Mouse (Mus musculus) heart, embryonic 12.5 days (tissue): ENCODE measurements around the gene Thada. TPM values are rescaled to one million over a fixed set of nuclear protein-coding genes. Genes with fewer than 3 reads are reported as not detected.

Experiments used
- ATAC-seq: fragments of 200-750 bp; cut with Nextera tagmentation; 2 replicates; pipeline ENCODE4 v1.8.0; 2017; ENCODE audit warnings: moderate TSS enrichment, moderate library complexity; ENCODE audit not compliant: insufficient number of reproducible peaks, low FRiP score
- H3K27ac ChIP-seq: fragments of 300-500 bp; sonication (generic); 2 replicates; pipeline ENCODE4 v1.5.1; 2016; ENCODE audit warnings: mild to moderate bottlenecking, moderate library complexity; ENCODE audit not compliant: poor library complexity, severe bottlenecking
- H3K27me3 ChIP-seq: fragments of 300-500 bp; sonication (generic); replicated peaks from 2 replicates; pipeline ENCODE4 v1.6.1; 2016; ENCODE audit warnings: mild to moderate bottlenecking, moderate library complexity
- H3K36me3 ChIP-seq: fragments of 300-500 bp; sonication (generic); 2 replicates; pipeline ENCODE4 v1.6.1; 2016; ENCODE audit warnings: mild to moderate bottlenecking, moderate library complexity
- H3K4me1 ChIP-seq: fragments of 300-500 bp; sonication (generic); replicated peaks from 2 replicates; pipeline ENCODE4 v1.6.1; 2016; ENCODE audit warnings: mild to moderate bottlenecking
- H3K4me2 ChIP-seq: fragments of 300-500 bp; sonication (generic); 2 replicates; pipeline ENCODE4 v1.6.1; 2016; ENCODE audit warnings: mild to moderate bottlenecking, moderate library complexity
- H3K4me3 ChIP-seq: fragments of 300-500 bp; sonication (generic); 2 replicates; pipeline ENCODE4 v1.5.1; 2016; ENCODE audit warnings: mild to moderate bottlenecking
- H3K9ac ChIP-seq: fragments of 300-500 bp; sonication (generic); 2 replicates; pipeline ENCODE4 v1.6.1; 2016; ENCODE audit warnings: mild to moderate bottlenecking, moderate library complexity
- H3K9me3 ChIP-seq: fragments of 300-500 bp; sonication (generic); replicated peaks from 2 replicates; pipeline ENCODE4 v1.6.1; 2016; ENCODE audit warnings: mild to moderate bottlenecking, moderate library complexity
- WGBS: fragments of 180-500 bp; shearing (Covaris S2); methylation state at CpG from one replicate; pipeline ENCODE4 v1.1.7; 2016; 5-methylcytosine and 5-hydroxymethylcytosine counted together
- polyA plus RNA-seq: library from polyadenylated mRNA; unstranded; fragments of >200 nt; fragmentation: Nextera tagmentation; extraction: Ambion mirVana; gene quantifications from 2 replicates; pipeline ENCODE4 v1.2.1, GENCODE M21; 2016

Gene Thada
- polyA plus RNA-seq, 1 experiment from 2014 or later = 6.4 TPM

DNA sequence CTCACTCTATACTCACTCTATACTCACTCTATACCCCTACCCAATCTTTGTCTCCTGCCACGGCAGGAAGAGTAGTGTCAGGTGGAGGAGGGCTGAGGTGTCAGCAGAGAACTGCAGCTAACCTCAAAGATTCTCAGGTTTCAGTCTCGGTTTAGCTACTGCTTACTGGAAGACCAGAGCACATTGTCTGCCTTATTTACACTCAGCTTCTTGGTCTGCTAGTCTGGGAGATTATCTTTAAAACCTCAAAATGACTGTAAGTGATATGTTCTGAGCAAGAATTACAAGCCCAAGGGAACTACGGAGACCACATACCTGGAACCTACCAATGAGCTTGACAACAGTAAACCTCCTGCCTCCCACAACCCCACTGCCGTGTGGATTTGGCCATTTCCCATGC, 31.0 kb downstream of the Thada start:
- no peaks in the 10 kb centered on the region for H3K9me3 ChIP-seq
- 80% methylated on average over 4 of the region's 4 CpGs for WGBS
- no peaks in the 10 kb centered on the region for H3K4me1 ChIP-seq
- H3K27me3 ChIP-seq = no peaks in the 10 kb centered on the region
- no peak overlapping the region for H3K4me2 ChIP-seq
- no peak overlapping the region for H3K4me3 ChIP-seq
- H3K9ac ChIP-seq = no peak overlapping the region
- no peak overlapping the region for H3K27ac ChIP-seq
- H3K36me3 ChIP-seq = peaks cover 83% of the 10 kb centered on the region
- no peak for ATAC-seq

DNA sequence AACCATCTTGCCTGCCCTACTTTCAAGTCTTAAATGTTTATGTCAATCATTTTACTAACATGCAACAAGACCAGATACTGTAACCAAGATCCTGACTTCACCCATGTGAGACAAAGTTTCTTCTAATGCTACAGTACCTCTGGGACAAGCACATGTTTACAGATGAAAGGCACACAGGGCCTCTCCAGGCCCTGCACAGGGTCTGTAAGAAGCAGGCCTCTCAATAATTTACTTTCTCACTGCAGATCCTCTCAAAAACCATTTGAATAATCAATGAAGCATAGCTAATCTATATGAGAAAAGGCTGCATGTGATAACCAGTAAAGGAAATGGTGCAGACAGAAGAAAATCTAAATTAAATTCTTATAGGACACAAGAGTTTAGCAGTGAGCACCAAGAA, 31.8 kb downstream of the Thada start:
- no peaks in the 10 kb centered on the region for H3K4me1 ChIP-seq
- no peaks in the 10 kb centered on the region for H3K27me3 ChIP-seq
- H3K36me3 ChIP-seq = peaks cover 83% of the 10 kb centered on the region
- no peak for ATAC-seq
- no peak overlapping the region for H3K4me2 ChIP-seq
- H3K4me3 ChIP-seq = no peak overlapping the region
- H3K27ac ChIP-seq = no peak overlapping the region
- no peak overlapping the region for H3K9ac ChIP-seq
- no peaks in the 10 kb centered on the region for H3K9me3 ChIP-seq

DNA sequence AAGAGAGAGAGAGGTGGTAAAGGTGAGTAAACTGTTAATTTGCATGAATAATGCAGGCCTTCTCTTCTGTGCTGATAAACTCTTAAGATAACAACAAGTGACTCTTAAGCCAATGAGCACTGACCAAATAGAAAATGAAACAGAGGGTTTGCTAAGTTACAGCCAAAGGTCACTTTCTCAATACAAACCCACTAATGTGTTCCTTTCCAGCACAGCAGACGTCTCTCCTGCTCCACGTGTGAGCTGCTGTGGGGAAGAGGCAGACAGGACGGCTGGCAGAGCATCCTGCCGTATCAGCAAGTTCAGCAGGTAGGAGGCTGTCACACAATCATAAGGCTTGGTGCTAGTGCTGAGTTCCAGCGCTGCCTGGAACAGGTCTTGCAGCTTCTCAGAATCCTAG, 34.0 kb downstream of the Thada start:
- H3K4me1 ChIP-seq = no peaks in the 10 kb centered on the region
- H3K9me3 ChIP-seq = no peaks in the 10 kb centered on the region
- H3K9ac ChIP-seq = no peak overlapping the region
- H3K36me3 ChIP-seq = peaks cover 80% of the 10 kb centered on the region
- no peak overlapping the region for H3K27ac ChIP-seq
- ATAC-seq = no peak
- H3K27me3 ChIP-seq = no peaks in the 10 kb centered on the region
- no peak overlapping the region for H3K4me3 ChIP-seq
- 75% methylated on average over 5 of the region's 5 CpGs for WGBS
- no peak overlapping the region for H3K4me2 ChIP-seq

DNA sequence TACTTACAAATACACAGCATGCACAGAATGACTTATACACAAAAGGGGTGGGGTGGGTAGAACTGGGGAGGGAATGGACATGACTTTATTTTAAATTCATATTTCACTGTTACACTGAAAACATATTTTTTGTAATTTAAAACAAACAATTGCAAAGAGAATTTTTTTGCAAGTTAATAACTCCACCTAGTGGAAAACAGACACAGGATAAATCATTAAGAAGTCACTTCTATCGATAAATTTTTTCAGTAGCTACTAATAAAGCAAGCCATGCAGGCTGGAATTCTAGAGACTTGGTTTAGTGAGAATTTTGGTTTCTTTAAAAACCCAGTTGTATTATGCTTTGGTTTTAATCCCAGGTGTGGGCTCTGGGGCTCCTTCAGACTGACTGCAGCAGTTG, 41.7 kb downstream of the Thada start:
- ATAC-seq = no peak
- H3K4me2 ChIP-seq = no peak overlapping the region
- peaks cover 15% of the 10 kb centered on the region for H3K4me1 ChIP-seq
- no peaks in the 10 kb centered on the region for H3K27me3 ChIP-seq
- no peak overlapping the region for H3K27ac ChIP-seq
- H3K4me3 ChIP-seq = no peak overlapping the region
- peaks cover 57% of the 10 kb centered on the region for H3K36me3 ChIP-seq
- WGBS = 90% methylated on average over 1 of the region's 1 CpGs
- H3K9ac ChIP-seq = no peak overlapping the region
- peaks cover 3% of the 10 kb centered on the region; the same call in 1 of the 2 replicates for H3K9me3 ChIP-seq

DNA sequence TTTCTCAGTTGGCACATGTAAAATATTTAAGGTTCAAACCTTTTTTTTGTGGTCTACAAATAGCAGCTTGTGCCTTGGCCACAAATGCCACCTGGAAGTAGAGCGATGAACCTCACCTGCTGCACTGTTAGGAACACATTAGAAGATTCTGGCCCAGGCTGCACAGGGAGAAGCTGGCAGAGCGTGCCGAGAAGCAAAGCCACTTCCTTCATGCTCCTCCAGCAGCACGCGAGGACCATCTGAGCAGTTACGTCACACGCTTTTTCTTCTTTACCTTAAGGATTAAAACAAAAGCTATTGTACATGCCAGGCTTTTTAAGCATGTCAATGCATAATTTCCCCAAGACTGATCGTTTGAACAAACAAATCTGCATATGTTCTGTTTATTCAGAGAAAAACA, 43.1 kb downstream of the Thada start:
- Histone ChIP-seq H3K27ac (no peak overlapping the region), H3K9me3 (peaks cover 3% of the 10 kb centered on the region; the same call in 1 of the 2 replicates), H3K4me2 (no peak overlapping the region), H3K36me3 (peaks cover 45% of the 10 kb centered on the region), H3K4me1 (peaks cover 17% of the 10 kb centered on the region), H3K9ac (no peak overlapping the region), H3K27me3 (no peaks in the 10 kb centered on the region), H3K4me3 (no peak overlapping the region)
- ATAC-seq = no peak
- 88% methylated on average over 8 of the region's 8 CpGs for WGBS

DNA sequence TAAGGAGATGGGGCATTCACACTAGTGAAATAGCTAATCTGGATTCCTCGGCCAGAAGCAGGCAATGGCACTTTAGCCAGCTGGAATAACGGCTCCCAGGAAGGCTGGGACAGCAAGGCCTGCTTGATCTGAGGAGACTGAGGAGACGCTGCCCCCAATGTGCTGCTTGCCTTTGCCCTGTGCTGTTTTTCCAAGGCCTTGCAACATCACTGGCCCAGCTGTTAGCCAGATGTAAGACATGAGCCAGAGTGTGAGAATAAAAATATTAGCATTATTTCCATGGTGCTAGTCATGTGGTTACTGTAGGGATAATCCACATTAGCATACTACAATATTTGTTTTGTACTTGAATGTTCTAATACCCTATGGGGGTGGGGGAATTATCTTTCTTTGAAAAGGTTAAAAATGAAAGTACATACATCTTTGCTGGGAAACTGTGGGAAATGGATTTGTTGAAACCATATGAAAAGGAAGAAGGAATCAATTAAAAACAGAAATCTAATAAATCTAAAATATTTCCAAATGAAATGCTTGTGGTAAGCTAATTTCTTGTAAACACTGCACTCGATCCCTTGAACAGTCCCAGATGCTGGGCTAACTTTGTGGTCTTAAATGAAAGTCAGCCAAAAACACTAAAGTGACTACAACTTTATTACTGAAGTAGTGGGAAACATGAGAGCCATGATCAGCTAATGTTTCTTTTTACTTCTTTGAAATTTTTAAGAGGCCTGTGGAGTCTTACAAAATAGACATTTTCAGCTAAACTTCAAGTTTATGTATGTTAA, 43.8 kb downstream of the Thada start:
- no peak overlapping the region for H3K4me3 ChIP-seq
- no peaks in the 10 kb centered on the region for H3K27me3 ChIP-seq
- H3K36me3 ChIP-seq = peaks cover 40% of the 10 kb centered on the region
- peaks cover 17% of the 10 kb centered on the region for H3K4me1 ChIP-seq
- no peak overlapping the region for H3K9ac ChIP-seq
- no peak overlapping the region for H3K4me2 ChIP-seq
- H3K9me3 ChIP-seq = peaks cover 3% of the 10 kb centered on the region; the same call in 1 of the 2 replicates
- ATAC-seq = no peak
- whole genome bisulfite sequencing = 74% methylated on average over 4 of the region's 4 CpGs
- no peak overlapping the region; the same call in 1 of the 2 replicates for H3K27ac ChIP-seq

DNA sequence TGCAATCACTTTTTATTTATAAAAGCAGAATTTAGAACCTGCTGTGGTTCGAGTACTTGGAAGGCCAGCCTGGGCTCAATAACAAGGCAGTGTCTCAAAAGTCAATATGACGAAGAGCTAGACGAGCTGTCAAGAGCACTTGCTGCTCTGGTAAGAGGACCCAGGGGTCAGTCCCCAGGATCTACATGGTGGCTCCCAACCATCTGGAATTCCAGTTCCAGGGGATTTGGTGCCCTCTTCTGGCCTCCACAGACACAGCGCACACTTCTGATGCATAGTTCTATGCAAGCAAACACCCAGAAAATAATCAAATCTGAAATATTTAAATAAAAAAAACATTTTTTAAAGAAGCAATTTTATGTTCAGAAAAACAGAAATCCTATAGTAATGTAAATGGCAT, 45.0 kb downstream of the Thada start:
- WGBS = 91% methylated on average over 4 of the region's 4 CpGs
- Histone ChIP-seq H3K4me2 (no peak overlapping the region), H3K27me3 (no peaks in the 10 kb centered on the region), H3K36me3 (peaks cover 31% of the 10 kb centered on the region), H3K4me1 (peaks cover 17% of the 10 kb centered on the region), H3K9ac (no peak overlapping the region), H3K27ac (no peak overlapping the region), H3K9me3 (peaks cover 3% of the 10 kb centered on the region; the same call in 1 of the 2 replicates), H3K4me3 (no peak overlapping the region)
- no peak for ATAC-seq

DNA sequence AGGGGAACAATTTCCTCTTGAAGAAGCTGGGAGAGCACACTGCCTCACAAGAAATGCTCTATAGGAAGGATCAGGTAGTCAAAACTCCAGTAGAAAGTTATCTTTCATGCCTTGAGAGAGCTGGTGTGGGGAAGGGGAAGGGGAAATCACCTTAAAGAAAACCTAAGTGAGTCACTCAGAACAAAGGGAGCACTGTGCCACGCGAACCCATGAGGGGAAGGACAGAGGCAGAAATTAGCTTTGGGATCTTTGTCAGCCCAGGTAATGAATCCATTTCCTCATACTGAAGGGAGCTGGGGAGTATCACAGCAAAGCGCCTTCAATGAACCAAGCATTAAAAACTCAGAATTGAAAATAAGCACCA, 45.7 kb downstream of the Thada start:
- peak overlapping the region; percentile 34 for H3K4me2 ChIP-seq
- H3K27ac ChIP-seq = peak overlapping the region; percentile 86
- H3K9me3 ChIP-seq = peaks cover 3% of the 10 kb centered on the region; the same call in 1 of the 2 replicates
- WGBS = 43% methylated on average over 3 of the region's 3 CpGs
- peaks cover 23% of the 10 kb centered on the region for H3K36me3 ChIP-seq
- no peak overlapping the region for H3K4me3 ChIP-seq
- H3K9ac ChIP-seq = no peak overlapping the region
- H3K4me1 ChIP-seq = peaks cover 17% of the 10 kb centered on the region
- no peak for ATAC-seq
- H3K27me3 ChIP-seq = no peaks in the 10 kb centered on the region

DNA sequence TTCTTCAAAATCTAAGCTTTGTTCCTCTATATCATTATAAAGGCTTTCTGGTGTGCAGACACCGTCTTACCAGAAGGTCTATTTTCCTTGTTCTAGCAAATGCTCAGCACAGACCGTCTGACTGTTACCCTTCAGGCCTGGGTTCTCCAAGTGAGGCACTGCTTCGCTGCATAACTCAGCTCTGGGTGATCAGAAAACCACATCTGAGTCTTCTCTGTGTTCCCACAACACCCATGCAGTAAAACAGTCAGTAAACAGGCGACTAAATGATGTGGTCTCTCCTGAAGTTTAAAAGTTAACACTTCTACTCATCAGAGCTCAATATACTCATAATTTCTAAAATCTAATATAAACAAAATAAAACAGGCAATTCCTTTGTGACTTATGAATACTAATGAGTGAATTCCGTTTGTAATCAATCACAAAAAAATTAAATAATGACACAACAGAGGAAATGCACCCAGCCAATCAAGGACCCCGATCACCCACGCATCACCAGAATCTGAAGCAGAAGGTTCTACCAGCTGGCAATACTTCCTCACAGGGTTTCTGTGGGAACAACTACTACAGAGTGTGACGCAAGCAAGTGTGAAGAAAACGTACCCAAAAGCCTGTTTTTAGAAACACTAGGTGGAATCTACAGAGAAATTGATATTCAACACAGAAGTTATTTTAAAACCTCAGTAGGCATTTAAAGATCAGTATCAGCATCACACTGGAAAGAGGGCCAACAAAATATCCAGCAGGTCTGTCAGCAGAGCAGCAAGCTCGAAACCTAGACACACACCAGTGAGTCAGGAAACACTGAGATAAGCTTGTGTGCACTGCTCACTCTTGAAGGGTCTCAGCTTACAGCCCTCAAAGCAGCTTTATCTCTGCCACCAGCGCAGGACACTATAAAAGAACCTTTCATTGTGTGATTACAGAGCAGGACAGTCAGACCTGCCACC, 46.4 kb downstream of the Thada start:
- Histone ChIP-seq H3K27me3 (no peaks in the 10 kb centered on the region), H3K4me1 (peaks cover 17% of the 10 kb centered on the region), H3K9ac (no peak overlapping the region), H3K27ac (peak overlapping the region; percentile 86), H3K9me3 (no peaks in the 10 kb centered on the region; the same call in 1 of the 2 replicates), H3K4me3 (no peak overlapping the region), H3K4me2 (peak overlapping the region; percentile 34), H3K36me3 (peaks cover 23% of the 10 kb centered on the region)
- peak; percentile 73 for ATAC-seq
- 40% methylated on average over 11 of the region's 11 CpGs for WGBS

DNA sequence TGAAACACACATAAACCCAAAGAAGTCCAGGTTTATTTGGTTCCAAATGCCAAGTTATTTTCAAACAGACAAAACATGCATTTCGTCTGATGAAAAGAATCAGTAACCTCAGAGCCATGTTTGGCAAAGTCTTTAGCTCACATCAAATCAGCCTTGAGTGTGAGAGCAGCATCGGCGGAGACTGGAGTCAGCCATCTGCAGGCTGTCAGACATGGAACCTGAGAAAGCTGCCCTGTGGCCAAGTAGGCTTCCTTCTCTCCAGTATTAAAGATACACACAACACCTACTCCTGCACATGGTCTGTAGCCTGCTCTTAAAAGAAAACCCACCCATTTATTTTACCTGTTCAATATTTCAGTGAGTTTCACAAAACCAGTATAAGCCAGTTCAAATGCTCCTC, 50.1 kb downstream of the Thada start:
- no peak overlapping the region for H3K4me3 ChIP-seq
- H3K27ac ChIP-seq = no peak overlapping the region
- peaks cover 17% of the 10 kb centered on the region for H3K4me1 ChIP-seq
- H3K4me2 ChIP-seq = no peak overlapping the region
- 72% methylated on average over 3 of the region's 3 CpGs for WGBS
- peaks cover 19% of the 10 kb centered on the region for H3K36me3 ChIP-seq
- H3K9ac ChIP-seq = no peak overlapping the region
- H3K9me3 ChIP-seq = no peaks in the 10 kb centered on the region
- ATAC-seq = no peak
- H3K27me3 ChIP-seq = no peaks in the 10 kb centered on the region

DNA sequence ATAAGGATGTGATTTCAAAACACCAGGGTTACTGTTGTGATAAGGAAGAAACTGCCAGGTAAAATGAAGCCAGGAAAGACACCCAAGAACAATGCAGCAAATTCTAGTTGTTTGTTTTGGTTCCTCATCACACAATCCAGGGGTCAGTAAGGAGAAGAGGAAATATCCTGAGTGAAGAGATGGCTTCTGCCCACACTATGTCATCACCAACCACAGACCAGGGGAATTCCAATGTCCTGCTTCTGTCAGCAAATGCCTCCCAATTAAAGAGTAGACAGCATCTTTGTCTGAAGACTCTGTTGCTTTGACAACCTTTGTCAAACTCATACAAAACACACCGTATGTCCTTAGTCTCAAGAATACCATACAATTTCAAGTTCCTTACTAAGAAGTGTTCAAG, 57.3 kb downstream of the Thada start:
- Histone ChIP-seq H3K4me2 (no peak overlapping the region), H3K9ac (no peak overlapping the region), H3K4me1 (no peaks in the 10 kb centered on the region), H3K36me3 (peaks cover 17% of the 10 kb centered on the region), H3K27ac (no peak overlapping the region), H3K4me3 (no peak overlapping the region), H3K9me3 (no peaks in the 10 kb centered on the region), H3K27me3 (no peaks in the 10 kb centered on the region)
- 90% methylated on average over 1 of the region's 1 CpGs for WGBS
- ATAC-seq = no peak
